Mouse (Mus musculus) embryonic stem cell, embryonic (primary cell): ENCODE measurements around the gene Nisch.

Source experiments
- CTCF ChIA-PET, 4 experiments: fragments of 300-600 bp in 2 of 4; fragments of 350-600 bp in 2 of 4; sonication (Branson Sonifier 250); formaldehyde crosslinking; loops; one replicate each; lab custom pipeline; 2022; ENCODE audit warnings: inconsistent platforms in 2 of 4; lab: Charles Lee
- POLR2A ChIA-PET, 4 experiments: fragments of 300-600 bp in 2 of 4; fragments of 350-600 bp in 2 of 4; sonication (Branson Sonifier 250); formaldehyde crosslinking; loops; one replicate each; lab custom pipeline; 2022; ENCODE audit warnings: antibody characterized with exemption in 4 of 4, inconsistent platforms in 1 of 4; lab: Charles Lee

Nisch gene

DNA sequence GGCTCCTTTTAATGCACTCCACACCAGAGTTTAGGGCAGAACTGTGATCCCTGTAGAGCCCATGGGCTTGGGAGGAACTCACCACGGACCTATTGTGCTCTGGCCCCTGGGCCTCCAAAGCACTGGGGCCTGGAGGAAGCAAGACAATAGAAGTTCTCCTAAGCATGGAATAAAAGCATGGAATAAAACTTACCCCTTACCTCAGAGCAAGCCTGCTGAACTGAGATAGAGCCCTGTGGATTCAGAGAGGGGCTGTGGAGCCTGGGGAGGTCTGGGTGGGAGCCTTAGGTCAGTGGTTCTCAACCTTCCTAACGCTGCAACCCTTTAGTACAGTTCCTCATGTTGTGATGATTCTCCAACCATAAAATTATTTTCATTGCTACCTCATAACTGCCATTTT is at the start of gene Nisch:
Gene Nisch (minus strand): TSS at position 101 of the 400 bp plus-strand sequence.
- ChIA-PET CTCF (interaction anchor here in 3 of 4 experiments (0.5 to 1.8 kb wide), 8 partner anchors 12 to 256 kb away, joined by 3 to 13 read pairs (median 4); partner anchors contain the start of gene Phf7 (in 1 of the 3)), POLR2A (interaction anchor here in 1 of 4 experiments (0.6 to 3.6 kb wide), 4 partner anchors 11 to 49 kb away, joined by 3 to 15 read pairs (median 4); no protein-coding TSS in a partner anchor)

DNA sequence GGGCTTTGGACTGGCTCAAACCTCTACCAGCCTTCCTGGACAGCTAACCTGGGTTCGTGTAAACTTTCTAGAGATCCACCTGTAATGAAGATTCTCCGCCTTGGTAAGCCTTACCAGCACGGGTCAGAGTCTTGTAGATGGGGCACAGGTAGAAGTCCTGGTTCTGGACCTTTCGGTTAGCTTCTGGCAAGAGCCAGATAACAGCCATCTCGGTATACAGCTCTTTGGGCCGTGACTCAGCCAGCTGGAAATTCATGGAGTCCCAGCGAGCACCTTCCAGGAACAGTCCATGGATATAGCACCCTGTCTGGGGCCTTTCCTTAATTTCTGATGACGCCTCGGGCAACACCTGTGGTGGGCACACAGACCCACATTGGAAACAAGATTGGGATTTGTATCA is 44.2 kb upstream of the Nisch start:
- CTCF ChIA-PET, result interaction anchor here in 3 of 4 experiments (0.6 to 1.1 kb wide), 3 partner anchors 11 to 122 kb away, joined by 3 to 6 read pairs (median 3); no protein-coding TSS in a partner anchor
- POLR2A ChIA-PET, result interaction anchor here in 2 of 4 experiments (1.1 to 2.1 kb wide), 4 partner anchors 9 to 259 kb away, joined by 3 to 7 read pairs (median 6); partner anchors contain the start of genes Bap1 (in 1 of the 2), Phf7 (in 1 of the 2) and Spcs1 (in 1 of the 2)

DNA sequence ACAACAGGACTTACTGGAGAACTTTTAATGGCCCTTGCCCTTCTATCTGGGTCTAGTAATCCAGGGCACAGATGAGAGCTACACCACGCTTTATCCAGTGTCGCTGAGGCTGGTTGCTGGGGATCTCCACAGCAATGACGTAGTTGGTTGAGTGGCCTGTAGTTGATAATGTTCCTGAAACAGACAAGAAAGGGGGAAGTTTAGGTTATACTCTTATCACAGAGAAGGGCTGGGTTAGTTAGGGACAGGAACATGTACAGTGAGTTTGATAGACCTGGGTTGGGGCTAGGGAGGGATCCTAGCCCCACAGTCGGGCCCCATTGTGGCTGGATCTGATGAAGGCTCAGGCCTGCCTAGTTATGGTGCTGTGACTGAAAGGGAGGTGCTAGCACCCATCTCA is 43.6 kb upstream of the Nisch start:
- ChIA-PET CTCF (no interaction called here), POLR2A (interaction anchor here in 2 of 4 experiments (1.1 to 2.1 kb wide), 2 partner anchors 9 to 259 kb away, joined by 3 to 7 read pairs; partner anchors contain the start of genes Bap1 (in 1 of the 2), Phf7 (in 1 of the 2) and Spcs1 (in 1 of the 2))

DNA sequence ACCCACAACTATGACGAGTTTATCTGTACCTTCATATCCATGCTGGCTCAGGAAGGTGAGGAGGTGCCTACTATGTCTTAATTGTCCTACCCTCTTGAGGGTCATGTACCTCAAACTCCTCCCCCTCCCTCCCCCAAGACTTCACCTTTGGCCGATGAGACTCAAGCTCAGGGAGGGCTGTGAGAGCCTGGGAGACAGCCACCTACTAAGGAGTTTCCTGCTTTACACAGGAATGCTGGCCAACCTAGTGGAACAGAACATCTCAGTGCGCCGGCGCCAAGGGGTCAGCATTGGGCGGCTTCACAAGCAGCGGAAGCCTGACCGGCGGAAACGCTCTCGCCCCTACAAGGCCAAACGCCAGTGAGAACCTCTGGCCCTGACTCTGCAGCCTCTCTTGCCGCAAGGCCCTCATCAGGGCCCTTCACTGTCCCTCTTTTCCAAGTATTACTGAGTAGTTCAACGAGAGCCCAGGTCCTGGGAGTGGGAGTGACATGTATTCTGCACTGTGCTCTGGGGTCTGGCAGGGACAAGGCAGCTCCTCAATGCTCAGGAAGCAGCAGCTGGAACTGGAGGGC is 41.8 kb upstream of the Nisch start:
- ChIA-PET CTCF (interaction anchor here in 1 of 4 experiments (0.9 kb wide), 1 partner anchor 14 kb away, joined by 5 read pairs; no protein-coding TSS in a partner anchor), POLR2A (interaction anchor here in 2 of 4 experiments (1.0 to 1.6 kb wide), 2 partner anchors 11 kb away, joined by 3 read pairs; no protein-coding TSS in a partner anchor)

DNA sequence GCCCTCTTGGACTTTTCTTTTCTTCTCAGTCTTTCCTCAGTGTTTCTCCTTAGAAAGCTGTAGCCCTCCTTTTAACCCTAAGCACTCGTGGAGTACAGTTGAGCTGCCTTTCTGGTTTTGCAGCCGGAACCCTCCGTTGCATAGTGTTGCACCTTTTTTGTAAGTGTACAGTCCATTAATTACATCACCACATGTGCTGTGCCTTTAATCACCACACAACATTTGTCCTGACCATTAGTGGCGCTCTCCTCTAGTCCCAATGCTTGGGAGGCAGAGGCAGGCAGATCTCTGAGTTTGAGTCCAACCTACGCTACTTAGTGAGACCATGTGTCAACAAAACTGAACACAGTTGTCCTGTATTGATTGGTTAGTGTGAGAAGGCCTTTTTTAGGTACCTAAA is 35.3 kb upstream of the Nisch start:
- CTCF ChIA-PET, result interaction anchor here in 2 of 4 experiments (0.5 to 1.5 kb wide), 3 partner anchors 17 to 694 kb away, joined by 3 read pairs; no protein-coding TSS in a partner anchor
- POLR2A ChIA-PET, result interaction anchor here in 2 of 4 experiments (0.7 to 2.6 kb wide), 12 partner anchors 9 to 255 kb away, joined by 3 to 17 read pairs (median 4); partner anchors contain the start of genes Capn7 (in 1 of the 2) and Tnnc1 (in 1 of the 2)

DNA sequence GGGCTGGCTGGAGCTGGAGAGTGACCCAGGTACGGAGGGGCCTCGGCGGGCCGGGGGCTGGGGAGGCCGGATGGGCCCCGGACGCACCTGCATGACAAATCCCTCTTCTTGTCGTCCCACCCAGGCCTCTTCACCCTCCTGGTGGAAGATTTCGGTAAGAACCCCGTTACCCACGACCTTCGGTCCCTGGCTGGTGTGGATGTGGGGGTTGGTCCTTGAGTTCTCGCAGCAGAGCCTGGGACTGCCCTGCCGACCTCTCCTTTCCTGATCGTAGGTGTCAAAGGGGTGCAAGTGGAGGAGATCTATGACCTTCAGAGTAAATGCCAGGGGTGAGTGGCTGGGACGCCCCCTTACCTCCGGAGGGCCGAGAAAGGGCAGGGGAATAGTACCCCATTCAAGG is 34.9 kb upstream of the Nisch start:
- ChIA-PET CTCF (interaction anchor here in 2 of 4 experiments (0.5 to 1.5 kb wide), 4 partner anchors 18 to 695 kb away, joined by 3 to 10 read pairs (median 3); no protein-coding TSS in a partner anchor), POLR2A (interaction anchor here in 2 of 4 experiments (0.7 to 2.6 kb wide), 12 partner anchors 9 to 255 kb away, joined by 3 to 17 read pairs (median 4); partner anchors contain the start of genes Capn7 (in 1 of the 2) and Tnnc1 (in 1 of the 2))

DNA sequence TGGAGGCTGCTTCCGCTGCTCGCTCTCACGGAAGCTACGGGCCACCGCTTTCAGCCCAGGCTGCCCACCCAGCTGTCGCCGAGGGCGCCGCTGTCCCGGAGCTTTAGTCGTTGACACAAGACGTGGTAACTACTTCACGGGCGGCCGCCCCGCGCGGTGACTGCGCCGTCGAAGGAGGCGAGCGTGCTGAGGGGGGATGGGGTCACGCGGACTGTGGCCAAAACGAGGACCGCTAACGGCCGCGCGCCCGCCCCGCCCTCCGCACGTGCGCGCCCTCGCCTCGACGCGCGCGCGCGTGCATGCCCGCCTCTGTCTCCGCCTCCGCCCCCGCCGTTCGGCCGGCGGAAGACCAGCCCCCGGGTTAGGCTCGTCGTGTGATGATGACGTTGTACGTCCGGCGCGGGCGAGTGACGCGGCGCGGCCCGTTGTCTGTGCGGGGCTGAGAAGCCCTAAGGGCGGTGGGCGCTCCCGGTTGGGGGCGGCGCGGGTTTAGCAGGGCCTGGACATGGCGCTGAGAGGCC is 34.4 kb upstream of the Nisch start, which contains the start of the genes Phf7 and Bap1:
Gene Phf7 (minus strand): TSS at position 234 of the 521 bp plus-strand sequence.
Gene Bap1 (plus strand): TSS at position 367 of the 521 bp plus-strand sequence.
- ChIA-PET POLR2A (interaction anchor here in 3 of 4 experiments (0.6 to 2.6 kb wide), 24 partner anchors 9 to 998 kb away, joined by 3 to 17 read pairs (median 4); partner anchors contain the start of genes Capn7 (in 1 of the 3), Dcp1a (in 1 of the 3), Nek4 (in 1 of the 3) and Tnnc1 (in 1 of the 3)), CTCF (interaction anchor here in 2 of 4 experiments (0.9 to 1.5 kb wide), 3 partner anchors 18 to 221 kb away, joined by 3 to 10 read pairs (median 3); partner anchors contain the start of gene Sema3g (in 1 of the 2))

- CTCF ChIA-PET, result interaction anchor here in 2 of 4 experiments (0.9 to 1.5 kb wide), 3 partner anchors 19 to 222 kb away, joined by 3 to 10 read pairs (median 3); partner anchors contain the start of gene Sema3g (in 1 of the 2)
- POLR2A ChIA-PET, result interaction anchor here in 3 of 4 experiments (0.6 to 2.6 kb wide), 25 partner anchors 10 to 997 kb away, joined by 3 to 17 read pairs (median 4); partner anchors contain the start of genes Dcp1a (in 1 of the 3), Nek4 (in 1 of the 3) and Tnnc1 (in 1 of the 3)
These were observed 33.7 kb upstream of the Nisch start for GRCm38 (mm10) chr14:31250222-31251083.

- ChIA-PET CTCF (no interaction called here), POLR2A (interaction anchor here in 2 of 4 experiments (0.6 to 1.2 kb wide), 2 partner anchors 9 to 667 kb away, joined by 3 read pairs; no protein-coding TSS in a partner anchor)
These were observed 31.6 kb upstream of the Nisch start for GRCm38 (mm10) chr14:31248396-31248795.

DNA sequence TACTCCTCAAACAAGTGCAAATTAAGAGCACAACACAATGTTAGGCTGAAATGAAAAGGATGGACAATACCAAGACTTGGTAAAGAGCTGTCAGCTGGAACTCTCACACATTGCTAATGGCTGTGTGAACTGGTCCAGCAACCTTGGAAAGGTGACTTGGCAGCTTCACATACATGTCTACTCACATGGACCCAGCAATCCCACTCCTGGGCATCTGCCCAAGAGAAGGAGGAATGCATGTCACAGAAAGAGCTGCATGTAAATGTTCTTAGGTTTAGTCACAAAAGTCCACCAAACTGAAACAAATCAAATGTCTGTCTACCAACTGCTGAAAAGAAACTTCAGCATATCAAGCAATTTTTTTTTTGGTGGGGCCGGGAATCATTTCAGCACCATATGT is 29.2 kb upstream of the Nisch start:
- ChIA-PET CTCF (interaction anchor here in 1 of 4 experiments (1.0 kb wide), 1 partner anchor 26 kb away, joined by 4 read pairs; no protein-coding TSS in a partner anchor), POLR2A (interaction anchor here in 2 of 4 experiments (0.7 to 1.3 kb wide), 2 partner anchors 10 to 24 kb away, joined by 4 read pairs; no protein-coding TSS in a partner anchor)

- POLR2A ChIA-PET, result no interaction called here
- CTCF ChIA-PET, result no interaction called here
These were observed 28.0 kb upstream of the Nisch start for GRCm38 (mm10) chr14:31244777-31245176.

GRCm38 (mm10) chr14:31240528-31240927 is 23.8 kb upstream of the Nisch start:
- CTCF ChIA-PET, result interaction anchor here in 3 of 4 experiments (0.5 to 0.9 kb wide), 3 partner anchors 25 to 729 kb away, joined by 3 to 6 read pairs (median 5); no protein-coding TSS in a partner anchor
- POLR2A ChIA-PET, result interaction anchor here in 3 of 4 experiments (0.5 to 2.7 kb wide), 8 partner anchors 10 to 634 kb away, joined by 3 to 9 read pairs (median 5); partner anchors contain the start of genes Phf7 (in 1 of the 3) and Tnnc1 (in 1 of the 3)

GRCm38 (mm10) chr14:31237101-31237882 is 20.5 kb upstream of the Nisch start:
- ChIA-PET CTCF (interaction anchor here in 1 of 4 experiments (0.6 to 0.8 kb wide), 2 partner anchors 12 to 35 kb away, joined by 3 read pairs; no protein-coding TSS in a partner anchor), POLR2A (interaction anchor here in 1 of 4 experiments (0.6 to 1.2 kb wide), 2 partner anchors 47 to 98 kb away, joined by 3 read pairs; no protein-coding TSS in a partner anchor)

DNA sequence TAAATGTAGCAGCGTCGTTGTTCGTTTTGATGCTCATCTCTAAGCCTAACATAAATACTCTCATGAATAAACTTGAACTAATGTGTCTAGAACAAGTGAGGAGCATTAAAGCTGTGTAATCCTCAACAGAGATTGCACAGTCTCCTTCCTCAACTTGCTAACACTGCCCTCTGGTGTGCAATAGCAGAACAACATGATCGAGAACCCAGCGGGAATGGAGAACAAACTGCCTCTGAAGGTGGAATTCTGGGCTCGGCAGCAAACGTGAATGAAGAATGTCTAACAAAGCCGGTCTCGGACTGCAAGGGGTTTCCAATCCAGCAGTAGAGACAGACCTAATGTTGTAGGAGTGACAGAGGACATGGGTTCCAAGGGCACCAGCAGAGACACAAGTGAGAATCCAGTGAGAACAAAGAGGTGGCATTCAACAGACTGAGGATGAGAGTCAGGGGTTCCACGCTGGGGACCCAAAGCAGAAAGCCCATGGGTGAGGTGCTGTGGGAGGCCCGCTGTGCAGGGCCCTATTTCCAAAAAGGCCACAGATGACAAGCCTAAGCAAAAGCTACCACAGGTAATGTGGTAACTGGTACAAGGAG is 17.3 kb upstream of the Nisch start:
- ChIA-PET CTCF (interaction anchor here (0.6 to 1.6 kb wide), 16 partner anchors 8 to 805 kb away, joined by 3 to 6 read pairs (median 3); partner anchors contain the start of gene Sema3g (in 2 of the 4)), POLR2A (interaction anchor here in 3 of 4 experiments (0.7 to 3.9 kb wide), 5 partner anchors 17 to 36 kb away, joined by 3 to 14 read pairs (median 4); partner anchors contain the start of genes Bap1 (in 1 of the 3), Phf7 (in 1 of the 3) and Tnnc1 (in 1 of the 3))
